Mouse (Mus musculus) forebrain, embryonic 10.5 days (tissue): ENCODE data around the gene Triobp. TPM values are rescaled to one million over a fixed set of nuclear protein-coding genes. Genes with fewer than 3 reads are reported as not detected.

ENCODE experiments used
- DNase-seq: peaks from one replicate; pipeline ENCODE4 v3.0.0-alpha.2; 2017; ENCODE audit warnings: low spot score; ENCODE audit errors: extremely low spot score
- H3K27ac ChIP-seq: fragments of 300-500 bp; sonication (generic); 2 replicates; pipeline ENCODE4 v1.5.1; 2016; ENCODE audit warnings: mild to moderate bottlenecking
- H3K27me3 ChIP-seq: fragments of 300-500 bp; sonication (generic); 2 replicates; pipeline ENCODE4 v1.6.1; 2016; ENCODE audit warnings: mild to moderate bottlenecking; ENCODE audit not compliant: poor library complexity, severe bottlenecking
- H3K36me3 ChIP-seq: fragments of 300-500 bp; sonication (generic); replicated peaks from 2 replicates; pipeline ENCODE4 v1.6.1; 2016; ENCODE audit warnings: mild to moderate bottlenecking, moderate library complexity
- H3K4me1 ChIP-seq: fragments of 300-500 bp; sonication (generic); 2 replicates; pipeline ENCODE4 v1.6.1; 2016
- H3K4me3 ChIP-seq: fragments of 300-500 bp; sonication (generic); 2 replicates; pipeline ENCODE4 v1.5.1; 2016; ENCODE audit warnings: mild to moderate bottlenecking, moderate library complexity
- H3K9me3 ChIP-seq: fragments of 300-500 bp; sonication (generic); 2 replicates; pipeline ENCODE4 v1.6.1; 2016; ENCODE audit warnings: mild to moderate bottlenecking, moderate library complexity
- WGBS: fragments of 180-500 bp; shearing (Covaris S2); methylation state at CpG from one replicate; pipeline ENCODE4 v1.1.7; 2016; 5-methylcytosine and 5-hydroxymethylcytosine counted together
- microRNA-seq: library from miRNA; unstranded; fragments of <30 nt; microRNA quantifications from one replicate; pipeline ENCODE4, GENCODE M21; 2017
- polyA plus RNA-seq: library from polyadenylated mRNA; unstranded; fragments of >200 nt; fragmentation: Nextera tagmentation; extraction: Ambion mirVana; gene quantifications from 2 replicates; pipeline ENCODE4 v1.2.1, GENCODE M21; 2016

The Triobp gene
- polyA plus RNA-seq, 1 experiment from 2014 or later = 41.6 TPM

DNA sequence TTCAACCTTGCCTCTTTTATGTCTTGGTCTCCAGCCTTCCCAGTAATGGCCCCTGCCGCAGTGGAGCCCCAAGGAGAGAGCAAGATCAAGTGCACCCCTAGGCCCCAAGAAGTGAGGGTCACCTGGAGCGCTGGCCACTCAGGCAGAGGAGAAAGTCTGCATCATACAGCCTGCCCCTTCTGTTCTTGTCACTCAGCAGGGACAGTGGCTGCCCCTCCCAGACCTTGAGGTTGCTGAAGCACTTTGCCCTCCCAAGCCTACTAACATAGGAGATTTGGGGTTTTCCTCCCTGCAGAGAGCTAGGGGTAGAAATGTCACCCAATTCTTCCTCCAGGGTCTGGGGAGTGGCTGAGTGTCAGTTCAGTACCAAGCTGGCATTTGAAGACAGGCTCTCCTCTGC, 104.8 kb downstream of the Triobp start:
- DNase-seq = no peak
- Histone ChIP-seq H3K4me1 (peaks cover 11% of the 10 kb centered on the region), H3K27me3 (peaks cover 6% of the 10 kb centered on the region), H3K9me3 (no peaks in the 10 kb centered on the region), H3K36me3 (peaks cover 53% of the 10 kb centered on the region), H3K4me3 (no peak overlapping the region), H3K27ac (no peak overlapping the region)
- 81% methylated on average over 2 of the region's 2 CpGs for WGBS

Small RNA genes within 50 kb of the gene (microRNA-seq; reads per million reads assigned to microRNA genes)
- gene Mir6956 = 1.5 reads per million

Other genes with a start within 250 kb of the Triobp start
- 0.05 and 0.15 TPM in 2 replicates for gene Elfn2, start 229.0 kb upstream of the Triobp start, polyA plus RNA-seq
- 71.1 and 83.6 TPM in 2 replicates for gene Mfng, start 174.2 kb upstream of the Triobp start, polyA plus RNA-seq
- gene Card10, start 144.7 kb upstream of the Triobp start, polyA plus RNA-seq = 2.4 and 2.6 TPM in 2 replicates
- 12.6 and 12.7 TPM in 2 replicates for gene Cdc42ep1, start 105.1 kb upstream of the Triobp start, polyA plus RNA-seq
- not detected in 2 replicates for gene Lgals2, start 92.2 kb upstream of the Triobp start, polyA plus RNA-seq
- 46.8 and 52.6 TPM in 2 replicates for gene Gga1, start 70.5 kb upstream of the Triobp start, polyA plus RNA-seq
- gene Gm49510, start 48.1 kb upstream of the Triobp start, polyA plus RNA-seq = 0.23 and 0.35 TPM in 2 replicates
- 21.0 and 21.5 TPM in 2 replicates for gene Sh3bp1, start 48.0 kb upstream of the Triobp start, polyA plus RNA-seq
- 26.1 and 26.9 TPM in 2 replicates for gene Pdxp, start 33.8 kb upstream of the Triobp start, polyA plus RNA-seq
- 200 and 217 TPM in 2 replicates for gene Lgals1, start 21.0 kb upstream of the Triobp start, polyA plus RNA-seq
- 63.6 and 69.9 TPM in 2 replicates for gene Nol12, start 12.8 kb upstream of the Triobp start, polyA plus RNA-seq
- 427 and 444 TPM in 2 replicates for gene H1f0, start 80.7 kb downstream of the Triobp start, polyA plus RNA-seq
- not detected in 2 replicates for gene Galr3, start 94.2 kb downstream of the Triobp start, polyA plus RNA-seq
- gene Ankrd54, start 115.2 kb downstream of the Triobp start, polyA plus RNA-seq = 56.0 and 60.5 TPM in 2 replicates
- gene Eif3l, start 127.5 kb downstream of the Triobp start, polyA plus RNA-seq = 283 and 289 TPM in 2 replicates
- 5.1 and 5.5 TPM in 2 replicates for gene Micall1, start 161.2 kb downstream of the Triobp start, polyA plus RNA-seq
- 419 and 440 TPM in 2 replicates for gene Polr2f, start 193.3 kb downstream of the Triobp start, polyA plus RNA-seq
- 6.9 and 8.1 TPM in 2 replicates for gene 1700088E04Rik, start 193.5 kb downstream of the Triobp start, polyA plus RNA-seq
- gene Sox10, start 217.5 kb downstream of the Triobp start, polyA plus RNA-seq = 1.2 and 1.3 TPM in 2 replicates